Mouse (Mus musculus) adrenal gland, adult 2 months (tissue): ENCODE measurements around the gene Rarb. TPM values are rescaled to one million over a fixed set of nuclear protein-coding genes. Genes with fewer than 3 reads are reported as not detected.

Source experiments
- DNase-seq: peaks from one replicate; pipeline ENCODE4 v3.0.0; 2021
- polyA plus RNA-seq: library from polyadenylated mRNA; depleted of rRNA; stranded (reverse); fragments of >200 nt; gene quantifications from 2 replicates; pipeline ENCODE4 v1.2.3, GENCODE M21; 2012
- total RNA-seq, 2 experiments: library from RNA; stranded (reverse); gene quantifications; 2 replicates each; pipeline ENCODE4 v1.2.3; 2021

The Rarb gene
- total and polyA plus RNA-seq, 3 experiments, result 10.7 to 17.8 (median 14.2) TPM

DNA sequence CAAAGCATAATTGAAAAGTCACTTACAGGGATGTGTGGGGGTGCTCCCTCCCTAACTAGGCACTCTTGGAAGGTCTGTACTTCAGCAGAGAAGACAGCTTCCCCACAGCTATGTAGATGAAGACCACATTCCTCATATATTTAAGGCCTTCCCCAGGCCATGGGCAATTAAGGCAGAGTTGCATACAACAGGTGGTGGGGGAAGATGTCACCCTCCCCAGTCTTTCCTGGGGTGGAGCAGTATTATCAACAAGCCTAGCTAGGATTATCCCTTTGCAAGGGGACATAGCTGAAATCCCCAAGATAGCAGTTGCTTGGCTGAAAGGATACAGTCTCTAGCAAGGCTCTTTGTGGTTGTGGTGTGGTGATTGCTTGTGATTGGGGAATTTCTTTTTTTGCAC lies 240.9 kb downstream of the Rarb start:
- DNase-seq, result no peak

DNA sequence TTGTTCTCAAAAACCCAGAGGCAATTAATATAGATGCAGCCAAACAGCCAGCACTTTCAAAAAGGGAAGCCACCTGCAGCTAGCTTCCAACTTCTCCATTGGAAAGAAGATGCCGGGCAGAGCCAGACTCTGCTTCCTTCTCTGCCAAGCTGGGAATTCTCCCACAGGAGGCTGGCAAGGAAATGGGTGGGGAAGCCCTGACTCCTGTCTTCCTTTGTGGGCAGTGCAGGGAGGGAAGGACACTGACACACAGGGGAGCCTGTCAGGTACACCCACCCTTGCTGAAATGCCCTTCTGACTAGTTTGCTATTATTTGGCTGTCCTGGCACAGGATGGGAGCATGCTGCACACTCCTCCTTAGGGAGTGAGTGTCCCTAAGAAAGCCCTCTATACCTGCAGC lies 241.9 kb downstream of the Rarb start:
- peak; percentile 37 for DNase-seq

DNA sequence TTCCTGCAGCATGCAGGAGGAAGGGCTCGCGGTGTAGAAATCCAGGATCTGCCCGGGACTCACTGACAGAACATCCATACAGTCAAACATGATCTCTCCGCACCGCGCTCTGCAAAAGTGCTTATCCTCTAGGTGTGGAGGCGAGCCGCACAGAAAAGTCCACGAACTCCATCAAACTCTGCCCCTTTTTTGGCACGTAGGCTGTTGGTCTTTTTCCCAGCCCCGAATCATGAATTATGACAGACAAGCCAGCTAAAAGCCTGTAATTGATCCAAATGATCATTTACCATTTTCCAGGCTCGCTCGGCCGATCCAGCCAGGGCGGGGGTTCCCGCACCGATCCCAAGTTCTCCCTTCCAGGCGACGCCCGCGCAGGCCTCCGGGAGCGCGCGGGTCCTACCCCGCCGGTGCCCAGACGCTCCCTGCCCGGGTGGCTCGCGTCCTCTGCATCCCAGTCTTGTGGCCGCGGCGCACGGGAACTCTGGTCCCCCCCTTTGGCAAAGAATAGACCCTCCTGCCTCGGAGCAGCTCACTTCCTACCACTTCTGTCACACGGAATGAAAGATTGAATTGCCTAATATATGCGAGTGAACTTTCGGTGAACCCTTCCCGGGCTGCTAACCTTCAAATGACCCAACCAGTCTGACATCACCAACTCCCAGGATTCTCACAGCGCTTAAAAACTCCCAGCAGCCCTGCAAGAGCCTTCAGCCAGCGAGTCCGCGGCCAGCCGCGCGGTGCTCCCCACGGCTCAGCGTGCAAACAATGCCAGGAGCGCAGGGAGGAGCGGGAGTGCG lies 243.8 kb downstream of the Rarb start:
- peak; percentile 94 for DNase-seq

DNA sequence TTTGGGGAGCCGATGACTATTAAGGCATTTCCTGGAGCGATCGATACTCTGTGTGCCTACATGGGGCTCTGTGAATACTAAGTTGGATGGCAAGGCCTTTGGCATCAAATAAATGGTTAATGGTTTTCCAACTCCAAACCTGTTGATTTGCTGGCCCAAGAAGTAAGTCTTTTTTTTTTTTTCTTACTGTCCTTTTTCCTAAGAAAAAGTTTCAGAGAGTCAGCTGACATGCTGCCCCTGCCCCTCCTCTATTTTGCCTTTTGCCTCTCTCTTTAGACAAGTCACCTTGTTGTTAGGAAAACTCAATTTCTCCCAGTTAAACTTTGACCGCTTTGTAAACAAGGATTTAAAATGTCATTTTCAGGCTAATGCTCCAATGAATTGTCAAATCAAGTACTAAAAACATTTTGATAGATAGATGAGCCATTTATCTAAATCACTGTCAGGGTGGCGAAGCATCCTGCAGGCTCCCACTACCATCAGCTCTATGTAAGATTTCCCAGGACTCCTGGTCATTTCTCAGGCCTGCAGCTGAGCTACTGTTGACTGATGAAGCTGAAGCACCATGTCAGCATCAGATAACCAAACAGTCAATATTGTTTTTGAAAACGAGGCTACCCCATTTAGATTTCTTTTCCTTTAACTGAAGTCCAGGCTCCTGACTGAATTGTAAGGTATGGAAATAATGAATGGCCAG lies 245.3 kb downstream of the Rarb start:
- DNase-seq, result no peak

DNA sequence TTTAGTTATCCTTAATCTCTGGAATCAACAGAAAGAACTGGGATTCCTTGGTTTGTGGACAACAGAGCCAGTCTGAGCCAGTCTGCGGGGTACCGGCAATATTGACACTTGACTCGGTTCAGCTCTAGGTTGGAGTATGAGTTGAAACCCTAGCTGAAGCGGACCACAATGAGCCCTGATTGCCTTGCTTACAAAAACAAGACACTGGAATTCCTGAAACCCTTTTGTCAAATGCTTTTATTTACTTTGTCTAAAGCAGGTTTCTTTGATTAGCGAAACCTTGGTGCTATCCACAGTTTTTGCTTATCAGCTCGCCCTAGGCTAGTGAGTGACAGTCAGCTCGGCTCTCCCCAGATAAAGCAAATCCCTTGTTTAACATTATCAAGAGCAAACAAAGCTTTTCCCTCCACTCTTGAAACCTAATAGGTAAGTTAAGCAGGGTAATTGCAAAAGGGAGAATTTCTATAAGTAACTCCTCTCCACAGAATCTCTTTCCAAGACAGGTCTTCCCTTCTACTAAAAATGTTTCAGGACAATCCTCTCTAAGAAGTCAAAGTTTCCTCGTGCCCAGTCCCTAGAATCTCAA lies 246.1 kb downstream of the Rarb start:
- DNase-seq, result no peak

DNA sequence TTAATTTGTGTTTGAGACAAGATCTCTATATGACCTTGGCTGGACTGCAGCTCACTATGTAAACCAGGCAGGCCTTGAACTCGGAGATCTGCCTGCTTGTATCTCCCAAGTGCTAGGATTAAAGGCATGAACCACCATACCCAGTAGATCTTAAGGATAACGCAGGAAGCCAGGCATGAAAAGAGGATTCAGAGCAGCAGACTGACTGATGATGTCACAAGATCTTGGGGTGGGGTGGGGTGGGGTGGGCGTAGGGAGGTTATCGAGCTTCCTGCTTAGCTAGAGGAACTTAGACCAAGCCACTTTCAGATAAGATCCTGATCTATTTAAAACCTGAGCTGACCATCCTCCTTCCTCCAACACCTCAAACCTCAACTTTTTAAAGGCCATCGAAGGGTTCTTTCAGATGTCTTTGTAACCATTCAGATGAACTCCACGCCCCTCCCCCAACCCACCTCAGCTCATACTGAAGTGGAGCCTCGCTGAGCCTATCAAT lies 249.4 kb downstream of the Rarb start:
- no peak for DNase-seq

DNA sequence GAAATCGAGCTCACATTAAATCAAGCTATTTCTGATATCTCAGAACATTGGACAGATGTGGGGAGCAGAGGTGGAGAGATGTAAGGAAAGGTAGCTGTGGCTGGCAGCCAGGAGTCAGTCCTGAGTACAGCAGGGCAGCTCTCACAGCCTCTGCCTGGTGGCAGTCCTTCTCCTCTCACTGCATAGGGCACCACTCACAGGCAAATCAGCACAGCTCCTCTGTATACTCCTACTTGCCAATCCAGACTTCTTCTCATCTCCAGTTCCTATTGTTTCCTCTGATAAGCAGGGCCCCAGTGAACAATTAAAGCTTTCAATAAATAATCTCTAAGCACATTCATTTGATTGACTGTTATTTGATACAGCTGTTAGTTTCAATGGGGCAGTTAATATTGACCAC lies 252.0 kb downstream of the Rarb start:
- DNase-seq, result no peak

DNA sequence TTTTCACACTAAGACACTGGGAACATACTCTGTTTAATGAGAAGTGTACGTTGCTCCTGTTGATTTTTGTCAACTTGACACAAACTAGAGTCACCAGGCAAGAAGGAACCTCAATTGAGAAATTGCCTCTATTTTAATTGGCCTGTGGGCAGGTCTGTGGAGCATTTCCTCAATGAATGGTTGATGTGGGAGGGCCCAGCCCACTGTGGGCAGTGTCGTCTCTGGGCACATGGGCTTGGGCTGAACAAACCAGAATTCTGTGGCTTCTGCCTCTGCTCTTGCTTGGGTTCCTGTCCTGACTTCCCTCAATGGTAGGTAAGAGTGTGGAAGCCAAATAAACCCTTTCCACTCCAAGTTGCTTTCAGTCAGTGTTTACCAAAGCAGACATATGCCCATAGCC lies 255.0 kb downstream of the Rarb start:
- no peak for DNase-seq

DNA sequence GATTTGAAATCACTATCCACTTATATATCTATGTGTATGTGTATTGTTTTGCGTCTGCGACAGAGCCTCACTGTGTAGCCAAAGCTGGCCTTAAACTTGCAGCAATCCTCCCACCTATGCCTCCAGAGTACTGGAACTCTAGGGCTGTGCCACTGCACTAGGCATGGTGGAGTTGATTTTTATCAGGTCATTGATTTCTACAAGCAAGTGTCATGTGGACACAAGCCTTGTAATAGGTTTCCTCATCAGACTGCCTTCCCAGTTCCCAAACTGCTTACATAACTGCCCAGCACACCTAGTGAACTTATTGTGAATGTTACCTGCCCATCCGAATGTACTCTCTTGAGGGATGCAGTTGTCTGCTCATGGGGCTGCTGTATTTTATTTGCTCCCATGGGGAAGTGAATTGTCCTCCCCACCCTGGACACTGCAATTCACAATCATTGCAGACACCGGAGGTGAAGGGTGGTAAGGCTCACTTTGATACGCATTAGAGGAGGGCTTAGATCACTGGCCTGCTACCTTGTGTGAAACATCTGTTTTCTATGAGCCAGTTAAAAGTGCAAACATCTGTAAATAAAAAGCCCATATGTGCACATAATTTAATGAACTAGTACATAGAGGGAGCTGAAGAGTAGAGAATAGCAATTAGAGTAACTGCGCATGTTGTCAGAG lies 257.3 kb downstream of the Rarb start:
- DNase-seq, result no peak

DNA sequence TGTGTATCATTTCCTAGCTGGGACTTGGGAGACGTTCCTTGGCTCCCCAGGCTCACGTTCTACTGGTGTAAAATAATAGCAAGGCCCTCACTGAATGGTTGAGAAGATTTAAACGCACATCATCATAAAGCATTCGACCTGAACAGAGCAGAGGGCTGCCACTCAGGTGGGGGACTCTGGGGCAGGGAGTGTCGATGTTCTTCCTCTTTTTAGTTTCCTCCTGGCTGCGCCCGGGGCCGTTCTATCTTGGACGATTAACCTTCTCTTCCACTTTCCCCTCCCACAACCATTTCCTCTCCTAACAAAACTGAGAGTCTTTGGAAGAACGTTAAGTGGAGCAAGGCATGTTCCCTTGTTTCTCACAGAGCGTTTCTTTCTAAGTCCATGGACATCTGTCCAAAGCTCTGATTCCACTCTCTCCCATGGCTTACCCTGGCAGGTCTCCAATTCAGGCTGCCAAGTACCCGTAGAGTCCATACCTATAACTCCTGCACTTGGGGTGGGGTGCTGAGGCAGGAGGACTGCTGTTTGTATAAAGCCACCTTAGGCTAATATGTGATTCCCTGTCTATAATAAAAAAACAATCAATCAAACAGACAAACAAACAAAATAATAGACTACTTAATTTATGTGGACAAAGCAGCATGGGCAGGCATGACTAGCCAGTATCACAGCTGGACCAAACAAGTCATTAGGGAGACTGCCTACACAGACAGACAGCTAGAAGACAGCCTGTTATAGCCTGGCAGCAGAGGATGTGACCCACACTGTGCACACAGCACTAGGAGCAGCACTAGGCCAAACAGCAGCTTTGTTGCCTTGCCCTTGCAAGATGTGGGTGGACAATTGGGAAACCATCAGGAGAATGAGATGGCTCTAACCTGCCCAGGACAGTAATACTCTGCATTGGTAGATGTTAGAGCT lies 259.4 kb downstream of the Rarb start:
- DNase-seq, result no peak

DNA sequence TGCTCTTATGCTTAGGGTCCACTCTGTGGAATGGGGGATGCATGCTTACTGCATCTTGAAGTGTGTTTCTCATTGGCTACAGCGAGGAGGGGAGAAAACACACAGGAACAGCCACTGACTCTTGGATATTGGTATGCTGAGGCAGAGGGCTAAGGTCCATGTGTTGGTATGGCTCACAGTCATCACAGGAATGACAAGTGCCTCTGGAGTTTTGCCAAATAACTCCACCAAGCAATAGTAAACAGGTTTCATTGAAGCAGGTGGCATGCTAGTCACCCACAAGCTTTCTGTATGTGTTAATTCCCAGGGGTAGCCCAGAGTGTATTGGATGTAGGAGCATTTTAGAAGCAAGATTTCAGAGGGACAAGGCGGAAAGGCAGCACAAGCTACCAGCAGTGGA lies 260.9 kb downstream of the Rarb start:
- DNase-seq, result no peak

DNA sequence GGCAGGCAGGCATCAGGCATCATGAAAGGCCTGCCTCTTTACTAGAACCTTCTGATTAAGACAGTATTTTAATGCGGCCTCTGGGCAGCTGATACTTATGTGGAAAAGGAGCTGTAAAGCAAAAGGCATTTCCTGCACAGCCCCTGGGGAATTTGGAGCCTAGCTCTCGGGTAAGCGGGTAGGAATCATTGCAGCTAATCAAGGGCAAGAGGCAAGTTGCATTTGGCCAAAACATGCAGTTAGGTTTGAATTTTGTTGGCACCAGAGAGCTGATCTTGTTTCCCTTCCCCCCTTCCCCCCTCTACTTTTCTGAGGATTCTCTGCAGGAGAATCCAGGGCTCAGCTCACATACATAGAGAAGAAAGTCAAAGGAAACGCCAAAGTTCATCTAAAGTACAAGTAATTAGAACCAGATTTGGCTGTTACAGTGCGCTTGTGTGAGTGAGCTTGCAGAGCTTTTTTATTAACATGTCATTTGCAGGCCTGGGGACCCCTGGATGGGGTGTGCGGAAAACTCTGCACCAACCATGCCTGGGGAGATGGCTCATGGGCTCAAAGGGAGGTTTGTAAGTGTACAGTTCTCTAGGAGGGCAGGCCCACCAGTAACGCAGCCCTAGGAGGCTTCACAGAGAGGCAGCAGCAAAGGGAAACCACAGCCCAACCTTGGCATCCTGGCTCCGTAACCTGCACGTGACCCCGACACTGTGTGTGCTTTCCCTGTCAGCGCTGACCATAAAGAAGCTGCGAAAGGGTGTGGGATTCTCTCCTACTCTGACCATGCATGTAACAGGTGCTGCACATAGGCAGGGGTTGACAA lies 264.1 kb downstream of the Rarb start:
- DNase-seq, result peak; percentile 40

DNA sequence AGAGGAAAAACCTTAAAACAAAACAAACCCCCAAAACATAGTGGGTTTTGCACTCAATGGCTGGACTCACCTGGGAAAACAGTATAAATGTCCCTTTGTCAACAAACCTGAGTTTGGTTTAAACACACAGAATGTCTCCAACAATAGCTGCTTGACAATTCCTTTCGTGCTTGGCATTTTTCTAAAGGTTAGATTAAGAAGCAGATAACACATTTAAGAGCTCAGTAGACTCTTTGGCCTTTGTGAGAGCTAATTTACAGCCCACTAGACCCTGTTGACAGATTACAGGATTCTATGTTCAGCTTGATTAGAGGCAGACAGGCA lies 264.7 kb downstream of the Rarb start:
- DNase-seq, result no peak

DNA sequence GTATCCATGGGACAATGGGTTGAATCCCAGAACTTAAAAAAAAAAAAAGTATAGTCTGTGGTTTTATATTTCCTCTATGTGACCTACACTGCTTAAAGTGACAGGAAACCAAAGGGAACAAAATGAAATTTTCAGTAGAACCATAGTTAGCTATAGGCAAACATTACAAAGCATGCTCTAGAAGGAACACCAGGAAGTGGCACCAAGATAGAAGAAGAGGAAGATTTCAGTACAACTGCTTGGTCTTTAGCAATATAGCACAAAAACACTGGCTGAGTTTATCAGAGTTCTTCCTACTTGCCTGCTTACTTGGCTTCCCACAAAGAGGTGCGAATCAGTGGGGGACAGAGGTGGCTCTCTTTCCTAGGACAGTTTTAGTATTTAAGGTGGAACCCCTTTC lies 266.7 kb downstream of the Rarb start:
- DNase-seq, result no peak

DNA sequence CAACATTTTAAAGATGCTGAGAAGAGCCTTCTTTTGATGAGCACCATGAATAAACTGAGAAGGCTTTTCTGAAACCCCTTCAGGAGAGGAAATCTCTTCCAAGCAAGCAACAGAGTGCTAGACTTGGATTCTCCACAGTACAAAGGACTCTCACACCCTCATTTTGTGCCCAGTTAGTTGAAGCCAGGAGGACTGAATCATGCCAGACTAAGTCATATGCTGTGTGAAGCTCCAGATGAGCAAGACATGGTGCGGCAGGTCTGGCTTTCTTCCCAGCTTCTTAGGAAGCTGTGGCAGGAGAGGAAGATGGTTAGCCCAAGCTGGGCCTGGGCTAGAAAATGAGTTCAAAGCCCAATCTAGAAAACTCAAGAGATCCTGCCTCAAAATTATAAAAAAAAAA lies 267.1 kb downstream of the Rarb start:
- DNase-seq, result peak; percentile 28

DNA sequence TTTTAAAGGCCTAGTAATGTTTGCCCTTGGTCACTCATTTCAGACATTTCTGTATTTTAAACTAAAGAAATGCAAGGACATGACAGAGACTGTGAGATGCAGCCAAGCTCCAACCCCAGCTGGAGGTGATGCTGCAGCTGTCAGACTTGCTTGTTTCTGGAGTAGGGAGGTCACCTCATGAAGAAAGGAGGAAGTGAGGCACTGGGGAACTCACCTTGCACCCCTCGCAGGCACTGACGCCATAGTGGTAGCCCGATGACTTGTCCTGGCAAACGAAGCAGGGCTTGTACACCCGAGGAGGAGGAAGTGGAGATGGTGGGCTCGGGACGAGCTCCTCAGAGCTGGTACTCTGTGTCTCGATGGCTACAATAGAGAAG lies 270.8 kb downstream of the Rarb start:
- DNase-seq, result no peak

DNA sequence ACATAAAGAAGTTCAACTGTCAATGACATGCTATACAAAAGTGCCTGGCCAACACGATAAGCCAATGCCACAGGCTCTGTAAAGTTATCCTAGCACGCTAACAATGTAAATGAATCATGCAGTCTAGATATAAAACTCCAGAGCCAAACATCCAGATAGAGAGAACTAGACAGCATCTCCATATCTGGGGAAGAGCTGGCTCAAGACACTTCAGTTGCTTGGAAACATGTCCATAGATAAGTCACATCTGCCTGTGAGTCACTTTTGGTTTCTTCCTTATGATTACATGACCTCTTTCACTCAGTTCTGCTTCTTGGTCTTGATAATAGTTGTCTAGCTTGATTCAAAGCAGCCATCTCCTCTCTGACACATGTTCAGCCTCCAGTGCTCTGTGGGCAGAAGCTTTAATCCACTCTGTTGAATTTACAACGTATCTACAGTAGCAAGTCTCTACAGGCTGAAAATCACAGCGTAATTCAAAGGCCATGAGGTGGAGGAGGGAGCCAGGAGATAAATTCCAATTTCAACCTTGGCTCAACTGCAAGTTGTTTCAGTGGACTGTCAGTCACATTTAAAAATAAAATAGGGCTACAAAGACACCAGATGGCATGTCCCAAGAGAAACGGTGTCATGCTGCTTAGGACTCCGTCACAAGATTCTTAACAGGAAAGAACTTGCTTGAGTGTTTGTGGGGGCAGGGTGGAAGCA lies 271.3 kb downstream of the Rarb start:
- no peak for DNase-seq

DNA sequence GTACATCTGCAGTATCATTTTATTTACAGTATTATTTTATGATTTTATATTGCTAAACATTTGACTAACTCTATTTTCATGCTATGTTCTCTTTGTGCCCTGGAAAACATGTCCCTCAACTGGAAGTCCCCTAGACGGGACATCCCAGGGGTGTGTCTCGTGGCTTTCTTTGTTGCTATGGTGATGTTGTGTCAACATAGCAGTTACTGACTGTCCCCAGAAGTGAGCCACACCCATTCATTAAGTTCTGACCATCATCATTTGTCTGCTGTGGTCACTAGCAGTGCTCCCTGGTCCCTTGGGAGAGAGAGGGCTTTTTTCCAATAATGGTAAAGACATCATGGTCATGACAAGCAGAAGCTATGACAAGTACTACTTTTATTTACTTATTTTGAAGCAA lies 274.0 kb downstream of the Rarb start:
- DNase-seq, result no peak

DNA sequence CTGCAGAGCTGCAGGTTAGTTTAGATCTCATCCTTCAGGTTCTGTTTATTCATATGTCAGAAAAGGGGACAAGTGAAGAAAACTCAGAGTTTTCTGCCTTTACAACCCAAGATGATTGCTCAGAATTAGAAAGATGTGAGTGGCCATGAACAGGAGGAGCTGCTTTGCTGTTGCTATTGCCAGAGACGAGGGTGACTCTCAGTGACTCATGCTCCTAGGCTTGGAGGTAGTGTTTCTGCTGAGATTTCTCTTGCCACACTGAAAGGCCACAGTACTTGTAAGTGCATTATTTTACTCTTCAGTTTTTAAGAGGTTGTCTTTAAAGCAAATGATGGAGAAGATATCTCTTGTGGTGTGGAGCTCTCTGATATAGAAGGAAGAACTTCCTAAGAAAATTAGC lies 277.3 kb downstream of the Rarb start:
- peak; percentile 50 for DNase-seq

DNA sequence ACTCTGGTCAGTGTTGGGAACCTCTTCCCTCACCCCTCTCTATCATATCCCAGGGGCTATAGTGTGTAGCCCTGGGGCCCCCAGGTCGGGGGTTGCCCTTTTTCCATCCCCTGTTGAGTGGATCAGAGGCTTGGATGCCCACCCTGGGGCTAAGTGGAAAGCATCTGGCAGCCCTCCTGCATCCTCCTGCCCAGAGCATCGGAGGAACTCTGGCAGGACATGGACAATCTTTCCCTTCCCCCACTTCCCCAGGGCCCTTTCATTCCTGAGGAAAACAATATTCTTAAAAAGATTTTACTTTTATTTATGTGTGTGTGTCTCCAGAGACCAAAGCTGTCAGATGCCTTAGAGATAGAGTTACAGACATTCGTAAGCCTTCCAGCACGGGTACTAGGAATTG lies 281.5 kb downstream of the Rarb start:
- DNase-seq, result no peak
